Mouse (Mus musculus) embryonic stem cell, embryonic (primary cell): ENCODE data around the gene Klf11.
"Not testable (repeated sequence)": the region's sequence is repeated elsewhere in the genome, so short reads cannot be mapped to it uniquely, and the experiment has no call there.

Source experiments
- CTCF ChIA-PET, 4 experiments: fragments of 300-600 bp in 2 of 4; fragments of 350-600 bp in 2 of 4; sonication (Branson Sonifier 250); formaldehyde crosslinking; loops; one replicate each; lab custom pipeline; 2022; ENCODE audit warnings: inconsistent platforms in 2 of 4; lab: Charles Lee
- POLR2A ChIA-PET, 4 experiments: fragments of 300-600 bp in 2 of 4; fragments of 350-600 bp in 2 of 4; sonication (Branson Sonifier 250); formaldehyde crosslinking; loops; one replicate each; lab custom pipeline; 2022; ENCODE audit warnings: antibody characterized with exemption in 4 of 4, inconsistent platforms in 1 of 4; lab: Charles Lee

The Klf11 gene

DNA sequence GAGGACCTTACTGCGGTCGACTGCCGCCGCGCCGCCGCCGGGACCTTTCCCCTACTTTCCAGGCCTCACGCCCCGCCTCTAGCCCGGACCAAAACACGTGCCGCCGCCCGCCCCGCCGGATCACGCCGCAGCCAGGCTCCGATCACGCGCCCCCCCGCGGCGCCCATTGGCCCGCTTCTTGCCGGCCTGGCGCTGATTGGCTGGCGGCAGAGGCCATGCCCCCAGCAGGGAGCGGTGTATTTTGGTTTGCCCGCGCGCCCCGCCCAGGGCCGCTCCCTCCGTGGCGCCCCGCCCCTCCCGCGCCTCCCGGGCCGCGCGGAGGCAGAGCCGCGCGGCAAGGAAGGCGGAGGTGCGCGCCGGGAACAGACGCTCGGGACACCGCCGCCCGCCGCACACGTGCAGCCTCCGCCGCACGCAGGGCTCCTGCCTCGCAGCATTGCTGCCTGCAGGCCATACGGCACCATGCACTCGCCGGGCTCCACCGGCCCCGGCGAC is at the start of gene Klf11:
TSS of gene Klf11 (plus strand) at position 212 of the 495 bp plus-strand sequence.
- ChIA-PET POLR2A (interaction anchor here in 3 of 4 experiments (0.7 to 5.1 kb wide), 64 partner anchors 9 to 446 kb away, joined by 3 to 65 read pairs (median 4); partner anchors contain the start of genes Rrm2 (in 3 of the 3), Grhl1 (in 2 of the 3), Mboat2 (in 2 of the 3) and Cys1 (in 1 of the 3)), CTCF (interaction anchor here in 3 of 4 experiments (0.6 to 3.0 kb wide), 7 partner anchors 15 to 50 kb away, joined by 3 to 9 read pairs (median 5); no protein-coding TSS in a partner anchor)

DNA sequence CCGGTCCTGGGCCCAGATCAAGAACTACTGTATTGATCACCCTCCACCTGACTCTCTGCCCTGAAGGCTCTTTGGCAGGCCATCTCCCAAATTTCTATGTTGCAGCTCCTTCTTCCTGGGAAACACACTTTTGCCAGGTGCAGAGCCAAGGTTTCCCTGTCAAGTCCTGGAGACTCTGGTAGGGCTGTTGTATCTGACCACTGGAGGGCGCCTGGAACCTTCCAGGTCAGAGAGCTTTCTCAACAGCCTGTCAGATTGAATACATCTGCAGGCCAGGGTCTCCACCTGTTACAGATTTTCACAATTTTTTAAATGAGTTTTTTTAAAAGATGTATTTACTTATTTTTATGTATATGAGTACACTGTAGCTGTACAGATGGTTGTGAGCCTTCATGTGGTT is 47.8 kb upstream of the Klf11 start:
- ChIA-PET POLR2A (interaction anchor here in 2 of 4 experiments (1.0 to 3.5 kb wide), 6 partner anchors 12 to 94 kb away, joined by 3 to 13 read pairs (median 4); partner anchors contain the start of genes Grhl1 (in 1 of the 2) and Klf11 (in 1 of the 2)), CTCF (interaction anchor here (0.5 to 3.8 kb wide), 47 partner anchors 8 to 345 kb away, joined by 3 to 37 read pairs (median 4); partner anchors contain the start of genes Rrm2 (in 1 of the 4) and Taf1b (in 1 of the 4))

DNA sequence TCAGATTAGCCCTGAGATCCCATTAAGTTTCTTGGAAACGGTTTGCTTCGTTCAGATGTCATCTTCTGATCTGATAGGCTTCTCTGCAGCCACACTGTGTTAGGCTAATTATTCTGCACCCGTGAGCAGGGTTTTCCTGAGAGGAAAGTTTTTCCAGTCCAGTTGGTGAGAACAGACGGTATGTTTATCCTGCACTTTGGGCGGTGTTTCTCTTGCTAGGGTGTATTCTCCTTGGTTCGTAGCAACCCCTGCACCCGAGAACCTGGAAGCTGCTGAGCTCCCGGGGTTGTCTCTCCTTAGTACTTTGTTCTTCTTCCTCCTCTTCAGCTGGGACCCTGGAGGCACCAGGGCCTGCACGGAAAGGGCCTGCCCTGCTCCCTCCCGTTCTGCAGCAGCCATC is 44.9 kb upstream of the Klf11 start:
- ChIA-PET POLR2A (no interaction called here), CTCF (interaction anchor here in 1 of 4 experiments (1.0 kb wide), 1 partner anchor 91 kb away, joined by 3 read pairs; no protein-coding TSS in a partner anchor)

DNA sequence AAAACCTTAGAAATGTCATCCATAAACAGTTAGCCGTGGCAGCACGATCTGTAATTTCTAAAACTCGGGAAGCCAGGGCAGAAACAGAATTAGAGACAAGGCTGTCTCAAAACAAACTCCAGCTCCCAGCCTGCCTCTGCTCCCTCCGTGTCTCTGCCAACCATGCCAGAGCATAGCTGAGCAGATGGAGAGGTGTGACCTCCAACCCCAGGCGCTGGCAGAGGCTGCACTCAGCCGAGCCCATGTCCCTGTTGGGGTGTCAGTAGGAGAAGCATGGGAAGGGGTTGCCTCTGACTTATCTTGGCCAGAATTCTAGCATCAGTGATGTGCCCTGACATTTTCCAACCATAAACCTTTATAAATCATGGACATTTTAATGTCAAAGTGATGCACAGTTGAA is 38.5 kb upstream of the Klf11 start:
- CTCF ChIA-PET = interaction anchor here in 1 of 4 experiments (1.7 kb wide), 1 partner anchor 10 kb away, joined by 9 read pairs; no protein-coding TSS in a partner anchor

DNA sequence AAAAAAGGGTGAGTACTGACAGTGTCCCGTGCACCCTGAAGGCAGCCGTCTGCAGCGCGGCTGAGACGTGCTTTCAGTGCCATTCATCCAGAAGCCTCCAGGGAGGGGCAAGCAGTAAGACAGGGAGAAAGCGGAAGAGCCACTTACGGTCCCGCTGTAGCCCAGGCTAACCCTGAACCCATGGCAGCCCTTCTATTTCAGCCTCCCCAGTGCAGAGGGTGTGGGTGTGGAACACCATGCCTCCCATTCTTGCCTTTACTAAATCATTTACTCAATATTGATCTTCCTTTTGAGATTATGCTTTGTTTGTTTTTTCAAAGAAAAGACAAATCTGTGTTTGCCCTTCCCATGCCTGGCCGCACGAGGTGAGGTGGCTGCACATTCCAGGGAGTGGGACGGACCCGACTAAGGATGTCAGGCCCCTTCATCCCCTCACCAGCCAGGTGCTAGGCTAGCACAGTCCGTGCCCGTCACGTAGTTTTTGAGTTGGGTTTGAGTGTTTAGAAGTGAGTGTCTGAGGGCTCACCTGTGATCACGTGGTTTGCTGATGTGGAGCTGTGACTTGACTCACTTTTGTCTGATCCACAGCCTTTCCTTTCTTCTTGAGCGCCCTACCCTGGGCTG is 36.5 kb upstream of the Klf11 start:
- ChIA-PET CTCF (interaction anchor here in 3 of 4 experiments (1.0 to 1.8 kb wide), 5 partner anchors 14 to 143 kb away, joined by 3 to 10 read pairs (median 4); no protein-coding TSS in a partner anchor), POLR2A (interaction anchor here in 2 of 4 experiments (0.9 to 1.7 kb wide), 3 partner anchors 12 to 93 kb away, joined by 3 to 4 read pairs (median 4); no protein-coding TSS in a partner anchor)

More for the DNA sequence above, 38.5 kb upstream of the Klf11 start:
- POLR2A ChIA-PET = no interaction called here

DNA sequence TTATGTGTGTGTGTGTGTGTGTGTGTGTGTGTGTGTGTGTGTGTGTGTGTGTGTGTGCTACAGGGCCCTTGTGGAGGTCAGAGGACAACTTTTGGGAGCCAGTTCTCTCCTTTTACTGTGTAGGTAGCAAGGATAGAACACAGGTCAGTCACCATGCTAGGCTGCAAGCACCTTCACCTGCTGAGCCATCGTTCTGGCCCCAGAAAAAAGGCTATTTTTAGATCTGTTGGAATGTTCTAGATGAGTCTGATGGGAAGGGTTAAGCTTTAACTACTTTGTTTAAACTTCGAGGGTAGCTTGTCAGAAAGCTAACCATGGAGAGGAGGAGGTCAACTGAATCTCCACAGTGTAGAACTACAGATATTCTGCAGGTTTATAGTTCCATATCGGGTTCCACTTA is 35.9 kb upstream of the Klf11 start:
- POLR2A ChIA-PET = interaction anchor here in 2 of 4 experiments (0.7 to 2.4 kb wide), 9 partner anchors 9 to 92 kb away, joined by 3 to 7 read pairs (median 4); no protein-coding TSS in a partner anchor
- CTCF ChIA-PET = interaction anchor here in 3 of 4 experiments (0.7 to 1.8 kb wide), 7 partner anchors 10 to 144 kb away, joined by 3 to 10 read pairs (median 4); no protein-coding TSS in a partner anchor

DNA sequence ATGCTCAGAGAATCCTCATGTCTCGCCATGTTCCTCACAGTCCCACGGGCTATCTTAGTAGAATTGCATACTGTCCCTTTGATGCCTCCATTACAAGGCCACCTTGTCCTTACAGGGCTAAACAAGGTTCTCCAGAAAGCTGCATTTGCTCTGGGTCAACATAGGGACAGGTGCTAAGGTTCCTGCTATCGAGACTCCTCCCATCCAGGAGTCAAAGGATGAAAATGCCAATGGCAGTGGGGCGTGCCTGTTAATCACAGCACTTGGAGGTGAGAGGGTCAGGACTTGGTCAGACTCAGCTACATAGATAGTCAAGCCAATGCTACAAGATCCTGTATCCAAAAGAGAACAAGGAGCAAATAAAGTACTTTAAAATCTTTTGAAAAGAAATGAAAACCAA is 31.6 kb upstream of the Klf11 start:
- CTCF ChIA-PET = interaction anchor here in 1 of 4 experiments (1.4 kb wide), 1 partner anchor 11 kb away, joined by 4 read pairs; no protein-coding TSS in a partner anchor
- POLR2A ChIA-PET = interaction anchor here in 1 of 4 experiments (1.1 kb wide), 1 partner anchor 152 kb away, joined by 3 read pairs; no protein-coding TSS in a partner anchor

DNA sequence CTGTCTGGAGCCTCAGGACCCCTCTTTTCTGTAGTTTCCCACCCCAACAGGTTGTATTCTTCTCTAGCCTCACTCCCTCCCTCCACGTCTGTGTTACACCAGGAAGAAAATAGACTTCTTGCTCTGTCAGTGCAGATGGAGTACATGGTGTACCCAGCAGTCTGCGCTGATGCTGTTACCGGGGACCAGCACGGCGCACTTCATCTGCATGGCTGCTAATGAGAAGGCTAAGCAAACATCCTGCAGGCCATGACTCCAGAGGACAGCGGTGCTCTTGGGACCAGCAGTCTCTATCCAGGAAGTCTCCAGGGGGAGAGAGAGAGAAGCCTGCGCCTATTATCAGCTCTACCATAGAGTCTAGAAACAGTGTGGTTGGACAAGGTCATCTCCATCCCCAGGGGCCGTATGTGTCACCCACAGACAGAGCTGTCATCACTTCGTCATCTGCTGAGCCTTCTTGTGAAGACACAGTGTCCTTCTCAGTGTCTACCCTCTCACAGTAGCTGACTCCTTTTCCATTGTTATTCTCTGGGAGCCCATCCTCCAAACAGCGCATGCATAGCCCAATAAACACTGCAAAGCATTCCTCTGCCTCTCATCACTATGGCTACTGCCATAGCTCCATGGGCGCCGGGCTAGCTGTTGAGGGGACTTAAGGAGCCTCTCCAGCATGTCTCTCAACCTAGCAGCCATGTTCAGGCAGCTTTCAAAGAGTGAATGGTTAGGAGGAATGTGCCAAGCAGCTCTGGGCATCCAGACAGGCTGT is 27.4 kb upstream of the Klf11 start:
- ChIA-PET CTCF (interaction anchor here in 3 of 4 experiments (1.3 to 1.7 kb wide), 5 partner anchors 20 to 52 kb away, joined by 4 to 5 read pairs (median 5); no protein-coding TSS in a partner anchor), POLR2A (interaction anchor here in 3 of 4 experiments (0.9 to 2.7 kb wide), 6 partner anchors 8 to 84 kb away, joined by 3 to 13 read pairs (median 4); partner anchors contain the start of genes Klf11 (in 2 of the 3), Grhl1 (in 1 of the 3) and Rrm2 (in 1 of the 3))

DNA sequence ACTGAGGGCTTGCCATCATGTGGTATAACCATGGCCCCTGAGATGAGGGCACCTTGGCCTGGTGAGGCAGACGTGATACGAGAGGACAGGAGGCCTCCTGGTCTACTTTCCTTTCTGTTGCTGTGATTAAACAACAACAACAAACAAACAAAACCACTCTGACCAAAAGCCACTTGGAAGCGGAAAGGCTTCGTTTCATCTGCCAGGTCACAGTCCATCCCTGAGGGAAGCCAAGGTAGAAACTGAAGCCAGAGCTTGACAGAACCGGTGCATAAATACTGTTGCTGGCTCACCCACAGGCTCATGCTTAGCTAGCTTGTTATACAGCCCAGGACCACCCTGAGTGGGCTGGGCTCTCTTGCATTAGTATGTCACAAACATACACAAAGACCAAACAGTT is 24.7 kb upstream of the Klf11 start:
- ChIA-PET POLR2A (interaction anchor here in 1 of 4 experiments (1.7 kb wide), 2 partner anchors 8 to 25 kb away, joined by 4 to 5 read pairs; no protein-coding TSS in a partner anchor), CTCF (no interaction called here)

DNA sequence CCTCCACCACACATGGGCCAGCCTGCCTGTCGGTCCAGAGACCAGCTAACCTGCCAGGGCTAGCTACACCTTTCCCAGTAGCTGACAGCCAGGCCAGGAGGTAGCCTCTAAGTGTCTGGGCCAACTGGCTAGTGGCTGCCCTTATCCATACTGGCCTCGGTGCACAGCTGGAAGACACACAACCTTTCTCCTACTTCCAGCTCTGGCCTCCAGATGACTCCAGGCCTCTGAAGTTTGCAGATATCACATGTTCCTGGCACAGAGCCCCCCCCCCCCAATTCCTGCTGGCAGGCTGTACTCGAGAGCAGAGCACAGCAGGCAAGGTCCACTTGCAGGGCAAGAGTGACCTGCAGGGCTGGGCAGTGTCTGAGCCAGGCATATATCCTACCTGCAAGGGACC is 23.9 kb upstream of the Klf11 start:
- ChIA-PET POLR2A (interaction anchor here in 3 of 4 experiments (0.6 to 2.1 kb wide), 5 partner anchors 10 to 81 kb away, joined by 3 to 18 read pairs (median 3); partner anchors contain the start of gene Rrm2 (in 1 of the 3)), CTCF (interaction anchor here in 3 of 4 experiments (0.6 to 0.7 kb wide), 4 partner anchors 9 to 1862 kb away, joined by 3 to 16 read pairs (median 4); no protein-coding TSS in a partner anchor)

DNA sequence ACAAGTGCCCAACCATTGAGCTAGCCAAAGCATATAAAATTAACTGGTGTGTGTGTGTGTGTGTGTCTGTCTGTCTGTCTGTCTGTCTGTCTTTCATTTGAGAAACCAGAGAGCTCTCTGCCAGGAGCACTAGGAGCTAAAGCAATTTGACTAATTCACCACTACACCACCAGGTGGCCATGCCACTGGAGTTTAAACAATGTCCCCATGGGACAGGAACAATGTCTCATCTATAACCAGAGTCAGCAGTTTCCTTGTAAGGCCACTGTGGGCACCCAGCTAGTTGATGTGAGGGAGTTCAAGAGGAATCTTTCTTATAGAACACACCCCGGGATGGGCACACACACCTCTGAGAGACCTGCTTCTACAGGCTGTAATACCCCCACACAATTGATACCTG is 20.9 kb upstream of the Klf11 start:
- ChIA-PET POLR2A (interaction anchor here (0.6 to 1.8 kb wide), 14 partner anchors 11 to 390 kb away, joined by 3 to 8 read pairs (median 4); partner anchors contain the start of gene Klf11 (in 1 of the 4)), CTCF (interaction anchor here (0.8 to 1.4 kb wide), 10 partner anchors 11 to 67 kb away, joined by 3 to 12 read pairs (median 4); no protein-coding TSS in a partner anchor)

DNA sequence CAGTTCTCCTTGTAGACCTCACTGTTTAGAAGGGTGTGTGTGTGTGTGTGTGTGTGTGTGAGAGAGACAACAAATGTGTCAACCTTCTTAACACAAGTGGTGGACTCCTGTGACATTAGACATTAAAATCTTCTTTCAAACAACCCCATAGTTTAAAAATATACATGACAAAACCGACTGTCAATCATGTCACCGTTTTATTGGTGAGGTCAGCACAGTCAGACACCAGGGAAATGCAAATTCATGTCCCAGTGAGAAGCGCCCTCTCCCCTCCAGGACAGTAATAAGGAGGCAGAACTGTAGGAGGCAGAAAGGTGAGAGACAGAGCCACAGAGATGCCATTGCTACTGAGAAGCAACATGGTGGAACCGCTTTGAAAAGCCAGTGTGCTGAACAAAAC is 18.7 kb upstream of the Klf11 start:
- ChIA-PET CTCF (no interaction called here), POLR2A (no interaction called here)

DNA sequence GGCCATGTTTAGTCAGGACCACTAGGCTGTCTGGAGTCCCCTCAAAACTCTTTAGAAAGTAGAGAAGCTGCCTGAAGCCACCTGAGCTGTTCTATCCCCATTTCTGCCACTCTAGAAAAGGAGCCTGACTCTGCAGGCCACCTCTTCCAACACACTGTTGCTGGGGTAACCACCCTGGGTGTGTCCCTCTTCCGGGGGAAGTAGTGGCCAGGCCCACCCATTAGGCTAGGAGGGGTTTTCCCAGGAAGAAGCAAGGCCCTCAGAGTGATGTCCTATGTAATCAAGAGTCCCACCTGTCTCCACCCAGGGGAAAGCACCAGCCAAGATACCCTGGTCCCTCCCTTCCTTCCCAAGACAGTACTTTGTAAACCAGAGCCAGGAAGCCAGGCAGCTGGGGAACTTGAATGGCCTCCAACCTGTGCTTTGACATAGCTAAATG is 17.3 kb upstream of the Klf11 start:
- POLR2A ChIA-PET = interaction anchor here (0.6 to 4.1 kb wide), 16 partner anchors 8 to 330 kb away, joined by 3 to 41 read pairs (median 4); partner anchors contain the start of genes Klf11 (in 2 of the 4) and Rrm2 (in 1 of the 4)
- CTCF ChIA-PET = interaction anchor here in 3 of 4 experiments (0.6 to 2.1 kb wide), 11 partner anchors 8 to 458 kb away, joined by 3 to 14 read pairs (median 3); partner anchors contain the start of gene Grhl1 (in 1 of the 3)

DNA sequence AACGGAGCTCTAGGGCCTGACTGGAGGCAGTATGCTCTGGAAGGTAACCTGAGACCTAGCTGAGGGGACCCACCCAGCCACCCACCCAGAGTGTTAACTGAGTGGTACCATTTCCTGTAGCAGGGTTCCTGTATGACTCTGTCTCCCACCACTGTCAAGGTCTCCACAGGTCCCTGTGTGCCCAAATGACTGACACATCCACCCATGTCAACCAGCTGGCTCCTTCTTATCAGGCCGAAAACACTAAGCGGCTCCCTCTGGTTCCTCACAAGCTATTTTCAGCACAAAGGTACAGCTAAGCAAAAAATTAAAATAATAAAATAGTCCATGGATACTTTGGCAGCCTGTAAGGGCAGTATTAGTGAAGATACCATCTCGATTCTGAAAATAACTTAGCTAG is 16.9 kb upstream of the Klf11 start:
- CTCF ChIA-PET = interaction anchor here in 3 of 4 experiments (0.6 to 2.1 kb wide), 11 partner anchors 8 to 457 kb away, joined by 3 to 14 read pairs (median 3); partner anchors contain the start of gene Grhl1 (in 1 of the 3)

DNA sequence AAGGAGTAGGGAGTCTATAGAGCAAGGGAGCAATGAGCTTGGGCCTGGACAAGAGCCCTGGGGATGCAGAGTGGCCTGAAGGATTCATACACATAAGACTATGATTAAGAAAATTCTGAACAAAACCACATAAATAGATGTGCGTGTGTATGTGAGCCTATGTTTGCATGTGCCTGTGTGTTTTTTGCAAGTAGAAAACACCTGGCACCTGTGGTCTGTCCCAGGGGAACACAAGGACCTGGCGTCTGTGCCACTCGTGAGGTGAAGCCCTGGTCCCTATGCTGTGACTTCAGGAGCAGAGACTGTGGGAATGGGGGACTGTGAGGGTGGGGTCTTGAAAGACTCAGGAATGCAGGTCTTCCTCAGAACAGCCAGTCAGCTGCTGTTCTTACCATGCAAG is 16.4 kb upstream of the Klf11 start:
- CTCF ChIA-PET = interaction anchor here in 2 of 4 experiments (0.7 to 2.1 kb wide), 8 partner anchors 8 to 70 kb away, joined by 3 to 6 read pairs (median 3); partner anchors contain the start of gene Grhl1 (in 1 of the 2)
- POLR2A ChIA-PET = interaction anchor here in 3 of 4 experiments (0.8 to 4.1 kb wide), 16 partner anchors 7 to 74 kb away, joined by 3 to 41 read pairs (median 4); partner anchors contain the start of genes Klf11 (in 2 of the 3) and Rrm2 (in 1 of the 3)

More for the DNA sequence above, 16.9 kb upstream of the Klf11 start:
- POLR2A ChIA-PET = interaction anchor here (0.6 to 4.1 kb wide), 17 partner anchors 8 to 329 kb away, joined by 3 to 41 read pairs (median 4); partner anchors contain the start of genes Klf11 (in 2 of the 4) and Rrm2 (in 1 of the 4)

DNA sequence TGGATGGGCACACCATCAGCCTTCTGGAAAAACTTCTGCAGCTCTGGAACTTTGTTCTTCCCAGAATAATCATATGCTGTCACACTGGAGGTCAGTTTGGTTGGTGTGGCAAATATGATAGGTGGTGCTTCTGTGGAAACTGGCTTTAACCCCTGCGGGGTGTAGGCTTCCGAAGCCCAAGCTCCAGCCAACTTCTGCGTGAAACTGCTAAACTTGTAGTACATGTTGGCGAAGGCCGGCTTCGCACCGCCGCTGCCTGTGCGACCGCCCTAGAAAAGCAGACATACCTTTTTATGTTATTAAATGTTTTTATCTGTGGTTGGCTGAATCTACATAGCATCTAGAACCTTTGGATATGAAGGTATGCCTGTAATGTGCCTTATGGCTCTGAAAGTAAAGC is 12.3 kb upstream of the Klf11 start:
- CTCF ChIA-PET = not testable (repeated sequence)
- POLR2A ChIA-PET = interaction anchor here in 1 of 4 experiments (1.5 to 1.6 kb wide), 2 partner anchors 11 to 13 kb away, joined by 4 to 6 read pairs; no protein-coding TSS in a partner anchor
